Mouse (Mus musculus) liver, postnatal 0 days (tissue): ENCODE measurements around the gene Osbpl9.

Experiments used
- CTCF ChIP-seq: sonication (generic); IDR thresholded peaks from 2 replicates; pipeline ENCODE4 v1.5.1; 2016; ENCODE audit warnings: antibody characterized with exemption, low read depth
- EP300 ChIP-seq: IDR thresholded peaks from 2 replicates; pipeline ENCODE4 v1.6.1; 2016; ENCODE audit warnings: antibody characterized with exemption, low read depth, mild to moderate bottlenecking

DNA sequence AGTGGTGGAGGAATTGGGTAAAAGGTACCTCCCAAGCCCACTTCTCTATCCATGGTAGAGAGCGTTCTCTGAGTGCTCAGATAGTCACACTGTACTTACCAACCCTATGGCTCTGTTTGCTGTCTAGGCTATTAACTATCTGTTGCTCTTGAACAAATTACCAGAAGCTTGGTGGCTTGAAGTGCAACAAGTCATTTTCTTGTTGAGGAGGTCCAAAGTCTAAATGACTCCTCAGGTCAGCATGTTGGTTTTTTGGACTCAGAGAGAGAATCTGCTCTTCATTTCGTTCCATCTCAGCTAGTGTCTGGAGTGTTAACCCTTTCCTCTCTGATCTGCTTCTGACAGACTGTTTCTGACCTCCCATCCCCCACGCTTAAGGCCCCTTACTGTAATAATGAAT, 177.0 kb downstream of the Osbpl9 start:
- TF ChIP-seq CTCF (no peak), EP300 (no peak)
